Mouse (Mus musculus): ENCODE measurements around the gene Jhy.

DNA sequence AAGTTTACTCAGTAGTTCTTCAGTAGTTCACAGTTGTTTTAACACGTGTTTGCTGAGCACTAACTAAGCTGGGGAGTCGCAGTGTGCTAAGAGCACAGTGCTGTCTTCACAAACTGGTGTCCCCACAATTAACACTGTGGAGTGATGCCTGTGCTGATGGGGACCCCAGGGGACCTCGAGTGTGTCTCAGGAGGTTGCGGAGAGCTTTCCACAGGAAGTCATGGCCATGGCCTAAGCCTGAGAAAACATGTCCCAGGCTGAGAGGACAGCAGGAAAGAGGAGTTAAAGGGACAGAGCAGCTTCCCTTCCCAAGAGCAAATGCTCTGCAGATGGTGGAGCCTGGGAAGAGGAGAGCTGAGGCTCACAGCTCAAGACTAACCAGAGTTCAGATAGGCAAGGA, 16.8 kb downstream of the Jhy start:
- TF ChIP-seq EP300 (IDR thresholded peaks at IDR 0.05) (no peak), CTCF (IDR thresholded peaks at IDR 0.05) (no peak)

All from lung, postnatal 0 days (tissue).